Mouse (Mus musculus): ENCODE results near the gene Gm49395.

GRCm38 (mm10) chr13:115107436-115107835 lies 5.7 kb upstream of the Gm49395 start:
- no peak for TF ChIP-seq CTCF (conservative IDR thresholded peaks at IDR 0.05 in 1 of 2, IDR thresholded peaks at IDR 0.05 in 1 of 2; ENCODE audit: low read depth in 2 of 2, low read length in 2 of 2)
- TF ChIP-seq GABPA (IDR thresholded peaks at IDR 0.05; ENCODE audit: insufficient replicate concordance, low read depth, low read length), result no peak
- no peak for TF ChIP-seq HCFC1 (IDR thresholded peaks at IDR 0.05; ENCODE audit: low read depth, low read length)
- TF ChIP-seq POLR2AphosphoS2 (IDR thresholded peaks at IDR 0.05; ENCODE audit: low read depth, low read length), result no peak
- peak; percentile 75 for TF ChIP-seq MYC (IDR thresholded peaks at IDR 0.05; ENCODE audit: low read depth, low read length)
- peak; percentile 96 for TF ChIP-seq EP300 (IDR thresholded peaks at IDR 0.05; ENCODE audit: low read length)
- no peak for TF ChIP-seq POLR2A (IDR thresholded peaks at IDR 0.05; ENCODE audit: low read depth, low read length)
- no peak for TF ChIP-seq NRF1 (IDR thresholded peaks at IDR 0.05; ENCODE audit: low read depth, low read length)
